15 mouse cellular contexts compared by ENCODE assay signal in genomic region chr4:57131839-57132238, GRCm38 (mm10). TPM values are rescaled to one million over a fixed set of nuclear protein-coding genes. Genes with fewer than 3 reads are reported as not detected.
A peak's percentile ranks its signal among the peaks of the same experiment; 100 is the strongest.
DNase-seq lines count a peak whose midpoint lies in the region; ATAC-seq and TF ChIP-seq lines count a peak whose summit lies in the region.
"Had no signal": no experiment of that assay in that cellular context is flagged by ENCODE, and none has a peak within 500 bp of the region (broad histone marks: within the 10 kb centered on the region; RNA-seq: fewer than 3 reads in every experiment).

No protein-coding gene starts in this region.

- no peaks in the 10 kb centered on the region for H3K9me3 ChIP-seq in heart, embryonic 11.5 days (replicated peaks; ENCODE audit: control insufficient read depth, low read length)
- no peaks in the 10 kb centered on the region for H3K9me3 ChIP-seq in midbrain, postnatal 0 days (ENCODE audit: low read length)
- no peaks in the 10 kb centered on the region for H3K9me3 ChIP-seq in midbrain, embryonic 11.5 days (ENCODE audit: control insufficient read depth, low read length)
- H3K9me3 ChIP-seq in stomach, postnatal 0 days (ENCODE audit: control insufficient read depth, low read length) = no peaks in the 10 kb centered on the region
- H3K9me3 ChIP-seq: limb, embryonic 13.5 days; megakaryocyte, embryonic 14.5 days had no signal

- no peak for ATAC-seq in heart, embryonic 11.5 days (replicated peaks; ENCODE audit: insufficient number of reproducible peaks, low FRiP score, low TSS enrichment)
- ATAC-seq in midbrain, postnatal 0 days (ENCODE audit: low FRiP score) = peak; percentile 39; the same call in 1 of the 2 replicates
- no peak for ATAC-seq in midbrain, embryonic 11.5 days (ENCODE audit: low FRiP score)
- ATAC-seq in stomach, postnatal 0 days (ENCODE audit: low FRiP score, low TSS enrichment) = no peak

- no peak overlapping the region for H3K9ac ChIP-seq in heart, embryonic 11.5 days (ENCODE audit: low read depth, low read length)
- no peak overlapping the region for H3K9ac ChIP-seq in midbrain, postnatal 0 days (replicated peaks; ENCODE audit: low read length, poor library complexity, severe bottlenecking)
- no peak overlapping the region for H3K9ac ChIP-seq in midbrain, embryonic 11.5 days (ENCODE audit: low read length)
- no peak overlapping the region for H3K9ac ChIP-seq in stomach, postnatal 0 days (ENCODE audit: low read length)
- H3K9ac ChIP-seq: limb, embryonic 13.5 days had no signal

- peaks cover 11% of the 10 kb centered on the region; the same call in 1 of the 2 replicates for H3K27me3 ChIP-seq in heart, embryonic 11.5 days (ENCODE audit: control insufficient read depth, insufficient read depth, low read length)
- H3K27me3 ChIP-seq in midbrain, postnatal 0 days (ENCODE audit: insufficient read depth, low read length) = no peaks in the 10 kb centered on the region
- no peaks in the 10 kb centered on the region for H3K27me3 ChIP-seq in midbrain, embryonic 11.5 days (ENCODE audit: control insufficient read depth, insufficient read depth, low read length)
- H3K27me3 ChIP-seq in stomach, postnatal 0 days (ENCODE audit: control insufficient read depth, insufficient read depth, low read length) = no peaks in the 10 kb centered on the region
- H3K27me3 ChIP-seq: limb, embryonic 13.5 days had no signal

- H3K4me1 ChIP-seq in heart, embryonic 11.5 days (ENCODE audit: control insufficient read depth, insufficient read depth, low read length) = no peaks in the 10 kb centered on the region
- no peaks in the 10 kb centered on the region for H3K4me1 ChIP-seq in midbrain, postnatal 0 days (ENCODE audit: insufficient read depth, low read length)
- no peaks in the 10 kb centered on the region for H3K4me1 ChIP-seq in midbrain, embryonic 11.5 days (ENCODE audit: control insufficient read depth, insufficient read depth, low read length)
- no peaks in the 10 kb centered on the region for H3K4me1 ChIP-seq in stomach, postnatal 0 days (replicated peaks; ENCODE audit: control insufficient read depth, insufficient read depth)

- 63% methylated on average over 10 of the region's 10 CpGs for WGBS in heart, embryonic 11.5 days (ENCODE audit: insufficient replicate concordance)
- WGBS in midbrain, postnatal 0 days = 81% methylated on average over 10 of the region's 10 CpGs
- 89% methylated on average over 10 of the region's 10 CpGs for WGBS in midbrain, embryonic 11.5 days
- 75% methylated on average over 10 of the region's 10 CpGs for WGBS in stomach, postnatal 0 days

- DNase-seq in cerebellum, adult 11-12 months = peak; percentile 41
- no peak for DNase-seq in cerebellum, adult 11 months
- peak; percentile 33 to 44 for DNase-seq in heart, adult 18-20 months
- peak; percentile 44 for DNase-seq in midbrain, postnatal 0 days (ENCODE audit: low spot score)
- no peak for DNase-seq in midbrain, embryonic 11.5 days (ENCODE audit: low spot score, missing footprints)
- peak; percentile 32 for DNase-seq in stomach, postnatal 0 days (ENCODE audit: low spot score)
- DNase-seq in Muller cell, postnatal 12 days (ENCODE audit: inconsistent ontology term) = no peak
- DNase-seq: adrenal gland, postnatal 25 days; gastrocnemius, postnatal 25 days; kidney, postnatal 36 days; lung, adult 18-20 months had no signal

- no peak overlapping the region for H3K27ac ChIP-seq in heart, embryonic 11.5 days (ENCODE audit: low read depth, low read length)
- no peak overlapping the region for H3K27ac ChIP-seq in midbrain, postnatal 0 days (ENCODE audit: low read depth, low read length)
- no peak overlapping the region for H3K27ac ChIP-seq in midbrain, embryonic 11.5 days (ENCODE audit: low read depth, low read length)
- H3K27ac ChIP-seq in stomach, postnatal 0 days (replicated peaks) = no peak overlapping the region
- H3K27ac ChIP-seq: limb, embryonic 13.5 days had no signal

- no peak overlapping the region for H3K4me2 ChIP-seq in heart, embryonic 11.5 days
- H3K4me2 ChIP-seq in midbrain, postnatal 0 days (ENCODE audit: low read depth, low read length, poor library complexity, severe bottlenecking) = no peak overlapping the region
- H3K4me2 ChIP-seq in midbrain, embryonic 11.5 days = no peak overlapping the region
- H3K4me2 ChIP-seq in stomach, postnatal 0 days (replicated peaks; ENCODE audit: low read depth) = no peak overlapping the region
- H3K4me2 ChIP-seq: limb, embryonic 13.5 days had no signal

- H3K4me3 ChIP-seq in heart, embryonic 11.5 days (ENCODE audit: low read depth, low read length) = no peak overlapping the region
- no peak overlapping the region for H3K4me3 ChIP-seq in midbrain, postnatal 0 days (ENCODE audit: low read depth, low read length)
- no peak overlapping the region for H3K4me3 ChIP-seq in midbrain, embryonic 11.5 days (ENCODE audit: low read depth, low read length)
- no peak overlapping the region for H3K4me3 ChIP-seq in stomach, postnatal 0 days (ENCODE audit: low read depth, low read length)
- H3K4me3 ChIP-seq: erythroblast, embryonic 14.5 days; limb, embryonic 13.5 days; megakaryocyte, embryonic 14.5 days had no signal

- no peak for TF ChIP-seq EP300 in stomach, postnatal 0 days (optimal IDR thresholded peaks at IDR 0.05)

- no peak for TF ChIP-seq CTCF in midbrain, postnatal 0 days (IDR thresholded peaks at IDR 0.05)
- no peak for TF ChIP-seq CTCF in stomach, postnatal 0 days (IDR thresholded peaks at IDR 0.05; ENCODE audit: low read depth)

- H3K36me3 ChIP-seq in heart, embryonic 11.5 days (ENCODE audit: control insufficient read depth, insufficient read depth, low read length) = no peaks in the 10 kb centered on the region
- no peaks in the 10 kb centered on the region for H3K36me3 ChIP-seq in midbrain, postnatal 0 days (ENCODE audit: insufficient read depth, low read length)
- no peaks in the 10 kb centered on the region for H3K36me3 ChIP-seq in midbrain, embryonic 11.5 days (ENCODE audit: control insufficient read depth, insufficient read depth, low read length)
- no peaks in the 10 kb centered on the region for H3K36me3 ChIP-seq in stomach, postnatal 0 days (ENCODE audit: control insufficient read depth, insufficient read depth, low read length)
- H3K36me3 ChIP-seq: limb, embryonic 13.5 days had no signal

RNA-seq across cellular contexts. Expression of gene Epb41l4b, which starts 11.4 kb away (rescaled TPM):
- 1 to 10 TPM; 2.0 to 2.3 TPM for total RNA-seq in heart, adult 18-20 months (2021)
- polyA plus RNA-seq in heart, embryonic 11.5 days (2014; fragmentation: Nextera tagmentation; extraction: Ambion mirVana) = 0.51 and 0.67 TPM in 2 replicates
- total RNA-seq in midbrain, postnatal 0 days (2014; rRNA removed) = 12.3 and 14.9 TPM in 2 replicates
- polyA plus RNA-seq in midbrain, postnatal 0 days (2015; fragmentation: Nextera tagmentation; extraction: Ambion mirVana) = 3.1 and 3.2 TPM in 2 replicates
- 0.51 and 0.70 TPM in 2 replicates for polyA plus RNA-seq in midbrain, embryonic 11.5 days (2014; fragmentation: Nextera tagmentation; extraction: Ambion mirVana)
- polyA plus RNA-seq in stomach, postnatal 0 days (2015; fragmentation: Nextera tagmentation; extraction: Ambion mirVana) = 23.0 and 23.5 TPM in 2 replicates

Comparison
In these comparisons a context has a peak if more than half of its experiments do, and no peak if none do; other contexts are left out.
1. DNase-seq: peak in cerebellum, adult 11-12 months (single experiment), heart, adult 18-20 months (2 of 2), midbrain, postnatal 0 days (single experiment) and stomach, postnatal 0 days (single experiment); none in cerebellum, adult 11 months (single experiment), midbrain, embryonic 11.5 days (single experiment) and Muller cell, postnatal 12 days (single experiment).